Mouse (Mus musculus) ovary, postnatal 14 days (tissue): ENCODE data around the gene Arid3a.
"Not testable (repeated sequence)": the region's sequence is repeated elsewhere in the genome, so short reads cannot be mapped to it uniquely, and the experiment has no call there.

Source experiments
- DNase-seq: peaks from one replicate; pipeline ENCODE4 v3.0.0; 2022; ENCODE audit warnings: low spot score

Arid3a gene

DNA sequence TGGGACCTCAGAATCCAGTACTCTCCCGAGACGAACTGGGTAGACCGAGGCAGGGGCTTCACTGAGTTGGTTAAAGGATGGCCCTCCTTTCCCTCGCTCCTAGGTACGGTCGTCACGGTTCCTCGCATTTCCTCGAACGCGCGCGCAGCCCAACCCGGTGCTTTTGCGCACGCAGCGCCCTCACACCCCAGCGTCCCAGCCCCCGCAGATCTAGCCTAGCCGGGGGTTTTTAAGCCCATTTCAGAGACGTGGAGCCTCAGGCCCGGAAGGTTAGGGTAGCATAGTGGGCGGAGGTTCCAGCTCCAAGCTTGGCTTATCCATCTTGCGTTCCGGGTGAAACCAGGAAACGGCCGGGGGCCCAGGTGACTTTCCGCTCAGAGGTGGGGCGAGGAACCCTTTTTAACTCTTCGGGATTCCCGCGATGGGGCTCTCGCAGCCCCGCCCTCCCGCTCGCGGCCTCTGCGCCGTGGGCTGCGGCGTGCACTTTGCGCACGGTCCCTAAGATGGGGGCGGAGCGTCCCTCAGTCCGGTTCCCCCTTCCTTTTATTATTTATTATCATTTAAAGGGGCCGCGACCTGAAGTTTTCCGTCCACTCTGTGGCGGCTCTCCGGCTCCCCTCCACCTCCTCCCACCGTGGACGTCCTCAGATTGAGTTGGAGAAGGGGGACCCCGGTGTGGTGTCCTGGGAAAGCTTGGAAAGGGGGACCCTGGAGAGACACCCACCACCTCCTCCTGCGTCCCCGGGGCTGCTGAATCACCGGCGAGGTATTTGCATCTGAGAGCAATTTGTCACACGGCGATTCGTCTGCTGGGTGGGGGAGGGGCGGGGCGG is at the start of gene Arid3a:
Gene Arid3a, plus strand, starts transcription at position 553 of the 833 bp plus-strand sequence.
- DNase-seq: peak; percentile 83

DNA sequence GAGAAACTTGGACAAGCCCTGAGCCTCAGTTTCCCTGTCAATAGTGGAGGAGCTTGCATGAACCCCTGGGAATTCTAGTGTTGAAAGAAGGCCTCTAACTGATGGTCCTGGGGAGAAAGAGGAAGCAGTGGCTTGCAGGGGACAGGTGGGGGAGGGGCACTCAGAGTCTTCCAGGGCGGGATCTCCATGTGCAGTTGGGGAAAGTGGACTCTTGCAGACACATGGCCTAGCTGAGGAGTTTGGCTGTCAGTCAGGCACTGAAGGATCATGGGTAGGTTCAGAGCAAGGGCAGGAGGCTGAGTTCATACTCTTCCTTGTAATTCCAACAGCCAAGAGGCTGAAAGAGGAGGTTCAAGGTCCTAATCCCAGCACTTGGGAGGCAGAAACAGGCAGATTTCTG is 49.7 kb upstream of the Arid3a start:
- DNase-seq: no peak

DNA sequence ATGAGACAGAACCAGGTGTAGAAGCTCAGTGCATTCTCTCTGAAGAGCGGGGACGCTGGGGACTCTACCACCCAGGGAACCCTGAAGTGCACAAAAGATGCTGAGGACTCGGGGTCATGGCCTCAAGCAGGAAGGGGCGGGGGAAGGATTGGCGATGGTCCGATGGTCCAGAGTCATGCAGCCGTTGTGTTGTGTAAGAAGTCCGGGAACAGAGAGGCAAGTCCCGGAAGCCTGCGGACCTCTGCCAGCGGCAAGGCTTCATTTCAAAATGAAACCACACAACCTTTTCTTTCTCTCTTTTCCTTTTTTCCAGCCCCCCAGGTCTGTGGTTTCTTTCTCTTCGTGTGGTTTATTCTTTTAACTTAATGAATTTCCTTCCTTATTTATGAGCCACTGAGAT is 49.1 kb upstream of the Arid3a start:
- no peak for DNase-seq

DNA sequence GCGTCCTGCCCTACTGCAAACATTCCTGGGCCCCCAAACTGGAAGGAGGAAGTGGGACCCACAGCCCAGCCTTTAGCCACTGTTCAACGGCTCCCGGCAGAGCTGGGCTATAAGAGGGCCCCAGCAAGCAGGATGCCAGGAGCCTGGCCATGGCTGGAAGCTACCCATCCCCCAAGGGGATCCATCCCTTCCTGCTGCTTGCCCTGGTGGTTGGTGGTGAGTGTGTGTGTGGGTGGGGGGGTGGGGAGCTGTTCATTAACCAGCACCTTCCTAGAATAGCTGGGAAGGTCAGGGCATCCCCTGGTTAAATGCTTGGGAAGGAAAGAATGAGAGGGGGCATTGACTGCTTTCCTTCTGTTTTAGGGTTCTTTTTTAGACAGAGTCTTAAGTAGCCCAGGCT is 47.3 kb upstream of the Arid3a start:
- DNase-seq: no peak

DNA sequence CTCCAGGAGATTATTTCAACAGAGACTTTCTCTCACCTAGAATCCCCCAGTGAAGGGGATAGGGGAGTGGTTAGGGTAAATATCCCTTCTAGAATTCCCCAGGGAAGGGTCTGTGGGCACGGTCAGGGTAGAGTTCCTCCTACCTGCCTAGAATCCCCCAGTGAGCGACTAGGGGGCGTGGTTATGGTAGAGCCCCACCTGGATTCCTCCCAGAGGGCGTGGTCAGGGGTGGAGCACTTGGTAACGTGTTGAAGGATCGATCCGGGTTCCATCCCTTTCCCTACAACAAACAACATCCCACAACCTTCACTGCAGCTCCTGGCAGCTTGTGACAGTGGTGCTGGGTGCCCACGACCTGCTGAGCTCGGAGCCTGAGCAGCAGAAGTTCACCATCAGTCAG is 46.1 kb upstream of the Arid3a start:
- no peak for DNase-seq

DNA sequence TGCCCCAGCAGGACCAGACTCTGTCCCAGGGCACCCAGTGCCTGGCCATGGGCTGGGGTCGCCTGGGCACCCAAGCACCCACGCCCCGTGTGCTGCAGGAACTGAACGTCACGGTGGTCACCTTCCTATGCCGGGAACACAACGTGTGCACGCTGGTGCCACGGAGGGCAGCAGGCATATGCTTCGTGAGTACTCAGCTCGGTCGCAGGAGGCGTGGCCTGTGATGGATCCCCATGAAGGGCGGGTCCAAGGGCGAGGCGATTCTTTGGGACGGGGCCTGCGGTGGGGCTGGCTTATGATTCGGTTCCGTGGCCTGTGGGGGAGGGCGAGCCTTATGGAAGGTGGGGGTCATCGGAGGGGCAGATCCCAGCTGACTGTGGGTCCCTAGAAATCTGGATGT is 44.9 kb upstream of the Arid3a start:
- no peak for DNase-seq

DNA sequence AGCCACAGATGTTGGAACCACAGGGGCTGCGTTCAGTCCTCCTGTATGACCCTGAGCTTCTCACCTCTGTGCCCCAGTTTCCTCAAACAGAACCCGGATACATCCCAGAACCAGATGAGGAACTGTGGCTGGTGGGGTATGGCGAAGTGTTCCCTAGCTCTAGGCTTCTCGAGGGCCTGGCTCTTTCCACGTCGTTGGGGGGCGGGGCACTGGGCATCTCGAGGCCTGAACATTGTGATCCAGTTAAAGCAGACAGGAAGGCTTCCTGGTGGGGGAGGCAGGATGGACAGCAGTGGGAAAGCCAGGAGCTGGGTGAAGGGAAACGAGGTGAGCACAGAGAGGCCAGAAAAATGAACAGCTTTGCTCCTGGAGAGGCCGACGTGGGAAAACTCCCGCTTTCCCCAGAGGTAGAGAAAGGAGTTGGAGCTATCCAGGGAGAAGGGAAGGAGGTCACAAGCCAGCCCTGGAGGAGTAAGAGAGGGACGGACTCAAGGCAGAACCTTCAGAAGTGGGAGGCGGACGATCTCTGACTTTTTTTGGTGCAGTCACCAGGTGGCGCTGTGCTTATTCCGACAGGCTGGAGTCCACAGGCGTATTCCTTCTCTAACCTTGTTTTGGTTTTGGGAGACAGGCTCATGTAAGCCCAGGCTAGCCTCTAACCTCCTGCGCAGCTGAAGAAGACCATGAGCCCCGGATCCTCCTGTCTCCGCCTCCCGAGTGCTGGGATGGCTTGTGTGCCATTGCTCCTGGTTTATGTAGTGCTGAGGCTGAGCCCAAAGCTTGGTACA is 43.4 kb upstream of the Arid3a start:
- DNase-seq: peak; percentile 75

DNA sequence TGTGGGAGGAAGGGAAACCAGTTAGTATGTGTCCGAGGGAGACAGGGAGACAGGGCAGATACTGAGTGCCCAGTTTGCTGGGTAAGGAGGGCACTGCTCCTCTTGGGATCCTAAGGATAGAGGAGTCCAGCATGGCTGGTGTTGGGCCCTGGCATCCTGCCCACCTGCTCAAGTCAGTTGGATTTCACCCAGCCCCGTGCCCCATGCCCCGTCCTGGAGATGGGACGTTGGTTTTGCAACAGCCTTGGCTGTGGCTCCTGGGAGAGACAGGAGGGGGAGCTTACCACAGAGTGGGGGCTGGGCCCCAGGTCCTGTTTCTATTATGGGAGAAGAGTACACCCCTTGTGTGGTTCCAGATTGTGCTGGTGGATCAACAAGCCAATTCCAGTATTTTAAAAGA is 42.4 kb upstream of the Arid3a start:
- DNase-seq: peak; percentile 50

DNA sequence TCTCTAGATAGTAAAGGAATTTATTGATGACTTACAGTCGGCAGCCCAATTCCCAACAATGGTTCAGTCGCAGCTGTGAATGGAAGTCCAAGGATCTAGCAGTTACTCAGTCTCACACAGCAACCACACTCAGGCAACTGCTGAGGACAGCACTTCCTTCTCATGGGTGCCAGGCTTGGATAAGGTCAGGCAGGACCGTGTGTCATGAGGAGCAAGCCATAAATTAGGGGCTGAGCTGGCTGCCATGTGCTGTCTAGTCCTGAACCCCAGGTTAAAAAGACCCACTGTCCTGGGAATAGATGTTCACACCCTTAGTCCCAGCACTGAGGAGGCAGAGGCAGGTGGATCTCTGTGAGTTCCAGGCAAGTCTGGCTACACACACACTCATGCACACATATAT is 41.9 kb upstream of the Arid3a start:
- DNase-seq: not testable (repeated sequence)

DNA sequence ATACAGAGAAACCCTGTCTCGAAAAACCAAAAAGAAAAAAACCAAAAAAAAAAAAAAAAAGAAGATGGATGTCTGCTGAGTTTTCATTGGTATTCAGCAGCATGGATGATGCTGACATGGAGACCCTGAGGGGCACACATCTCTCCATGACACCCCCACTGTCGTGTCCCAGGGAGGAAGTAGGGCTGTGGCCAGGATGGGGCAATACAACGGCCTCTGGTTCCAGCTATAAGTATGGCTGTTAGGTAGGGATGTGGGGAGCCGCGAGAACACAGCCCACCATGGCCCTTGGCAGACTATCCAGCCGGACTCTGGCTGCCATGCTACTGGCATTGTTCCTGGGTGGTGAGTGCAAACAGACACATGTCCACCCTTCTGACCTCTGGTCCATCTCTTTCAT is 40.8 kb upstream of the Arid3a start, which contains the start of gene Elane:
Gene Elane, plus strand, starts transcription at position 194 of the 400 bp plus-strand sequence.
- no peak for DNase-seq

DNA sequence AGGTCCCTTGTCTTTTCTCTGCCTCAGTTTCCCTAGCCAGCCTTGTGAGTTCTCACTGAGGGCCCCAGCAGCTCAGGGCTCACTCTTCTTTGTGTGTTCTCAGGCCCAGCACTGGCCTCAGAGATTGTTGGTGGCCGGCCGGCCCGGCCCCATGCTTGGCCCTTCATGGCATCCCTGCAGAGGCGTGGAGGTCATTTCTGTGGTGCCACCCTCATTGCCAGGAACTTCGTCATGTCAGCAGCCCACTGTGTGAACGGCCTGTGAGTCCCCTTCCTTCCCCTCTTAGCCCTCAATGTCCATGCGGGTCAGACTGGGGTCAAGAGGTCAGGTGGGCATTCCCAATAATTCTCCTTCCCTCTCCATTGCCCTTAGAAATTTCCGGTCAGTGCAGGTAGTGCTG is 40.2 kb upstream of the Arid3a start:
- no peak for DNase-seq

DNA sequence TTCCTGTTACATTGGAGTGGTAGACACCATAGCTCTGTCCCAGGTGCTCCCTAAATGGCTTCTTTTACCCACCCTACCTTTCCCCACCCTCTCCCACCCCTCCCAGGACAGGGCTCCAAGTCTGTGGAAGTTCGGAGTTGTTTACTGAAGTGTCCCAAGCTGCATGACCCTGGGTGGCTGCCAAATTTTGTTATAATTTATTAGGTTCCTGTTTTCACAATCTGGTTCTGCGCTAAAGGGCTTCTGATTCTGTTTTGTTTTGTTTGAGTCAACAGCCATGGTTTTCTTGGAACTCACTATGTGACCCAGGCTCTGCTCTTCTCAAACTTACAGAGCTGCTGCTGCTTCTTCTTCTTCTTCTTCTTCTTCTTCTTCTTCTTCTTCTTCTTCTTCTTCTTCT is 37.5 kb upstream of the Arid3a start:
- DNase-seq: no peak

DNA sequence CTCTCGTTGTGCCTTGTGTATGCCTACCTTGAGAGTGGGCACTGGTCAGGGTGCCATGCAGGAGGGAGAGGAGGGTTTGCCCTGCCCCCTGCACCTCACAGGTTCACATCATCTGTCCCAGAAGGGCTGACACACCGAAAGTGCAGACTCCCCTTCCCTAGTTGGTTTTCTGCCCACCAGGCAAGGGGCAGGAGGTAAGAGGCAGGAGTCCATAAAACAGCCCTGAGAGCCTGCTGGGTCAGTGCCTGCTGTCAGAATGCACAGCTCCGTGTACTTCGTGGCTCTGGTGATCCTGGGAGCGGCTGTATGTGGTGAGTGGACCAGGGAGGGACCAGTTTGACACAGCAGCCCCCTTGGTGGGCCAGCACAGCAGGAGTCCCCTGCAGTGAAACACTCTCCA is 36.2 kb upstream of the Arid3a start, which contains the start of gene Cfd:
Gene Cfd, plus strand, starts transcription at position 184 of the 400 bp plus-strand sequence.
- no peak for DNase-seq

DNA sequence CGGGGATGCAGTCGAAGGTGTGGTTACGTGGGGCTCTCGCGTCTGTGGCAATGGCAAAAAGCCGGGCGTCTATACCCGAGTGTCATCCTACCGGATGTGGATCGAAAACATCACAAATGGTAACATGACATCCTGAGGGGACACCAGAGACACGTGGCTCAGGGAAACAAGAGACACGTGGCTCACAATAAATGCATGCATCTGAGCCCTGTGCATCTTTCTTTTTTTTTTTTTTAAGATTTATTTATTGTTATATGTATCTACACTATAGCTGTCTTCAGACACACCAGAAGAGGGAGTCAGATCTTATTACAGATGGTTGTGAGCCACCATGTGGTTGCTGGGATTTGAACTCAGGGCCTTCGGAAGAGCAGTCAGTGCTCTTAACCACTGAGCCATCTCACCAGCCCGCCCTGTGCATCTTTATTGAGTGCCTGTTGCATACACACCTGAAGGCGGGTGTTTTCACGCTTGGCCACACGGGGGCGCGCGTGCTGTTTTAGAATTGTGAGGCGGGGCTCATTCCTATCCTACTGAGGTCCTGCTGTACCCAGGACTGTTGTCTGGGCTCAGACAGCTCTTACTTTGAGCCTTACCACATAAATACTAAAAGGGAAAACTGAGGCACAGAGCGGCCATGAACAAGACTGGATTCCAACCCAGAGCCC is 34.3 kb upstream of the Arid3a start:
- DNase-seq: peak; percentile 75

DNA sequence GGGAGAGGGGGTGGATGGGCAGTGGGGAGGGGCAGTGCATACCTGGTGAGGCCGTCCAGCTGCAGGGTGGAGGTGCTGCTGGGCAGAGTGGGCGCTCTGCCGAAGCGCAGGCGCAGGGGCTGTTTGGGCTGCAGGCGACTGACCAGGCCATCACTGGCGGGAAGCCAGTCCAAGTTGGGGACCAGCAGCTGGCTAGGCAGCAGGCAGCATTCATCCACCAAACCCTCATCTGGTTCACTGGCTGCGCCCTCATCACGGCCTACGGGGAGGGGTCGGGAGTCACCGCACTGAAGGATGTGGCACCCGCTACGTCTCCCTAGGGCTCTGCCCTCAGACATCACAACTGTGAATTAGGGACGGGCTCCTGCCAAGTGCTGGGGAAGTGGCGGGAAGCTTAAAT is 30.5 kb upstream of the Arid3a start:
- DNase-seq: no peak

DNA sequence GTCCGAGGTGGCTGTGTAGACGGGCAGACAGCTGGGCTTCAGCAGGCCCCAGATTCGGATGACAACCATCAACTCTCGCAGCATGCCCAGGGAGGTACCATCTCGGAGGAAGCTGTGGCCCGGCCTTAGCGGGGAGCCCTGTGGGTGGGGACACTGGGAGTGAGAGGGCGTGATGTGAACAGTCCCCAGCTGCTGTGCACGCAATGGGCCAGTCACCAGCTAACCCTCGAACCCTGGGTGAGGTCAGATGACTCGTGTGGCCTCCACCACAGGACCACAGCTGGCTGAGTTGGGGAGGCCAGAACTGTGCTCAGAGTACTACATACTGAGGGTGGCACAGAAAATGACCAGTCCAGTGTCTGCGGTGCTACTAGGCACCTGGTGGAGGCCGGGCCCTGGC is 30.0 kb upstream of the Arid3a start:
- no peak for DNase-seq

DNA sequence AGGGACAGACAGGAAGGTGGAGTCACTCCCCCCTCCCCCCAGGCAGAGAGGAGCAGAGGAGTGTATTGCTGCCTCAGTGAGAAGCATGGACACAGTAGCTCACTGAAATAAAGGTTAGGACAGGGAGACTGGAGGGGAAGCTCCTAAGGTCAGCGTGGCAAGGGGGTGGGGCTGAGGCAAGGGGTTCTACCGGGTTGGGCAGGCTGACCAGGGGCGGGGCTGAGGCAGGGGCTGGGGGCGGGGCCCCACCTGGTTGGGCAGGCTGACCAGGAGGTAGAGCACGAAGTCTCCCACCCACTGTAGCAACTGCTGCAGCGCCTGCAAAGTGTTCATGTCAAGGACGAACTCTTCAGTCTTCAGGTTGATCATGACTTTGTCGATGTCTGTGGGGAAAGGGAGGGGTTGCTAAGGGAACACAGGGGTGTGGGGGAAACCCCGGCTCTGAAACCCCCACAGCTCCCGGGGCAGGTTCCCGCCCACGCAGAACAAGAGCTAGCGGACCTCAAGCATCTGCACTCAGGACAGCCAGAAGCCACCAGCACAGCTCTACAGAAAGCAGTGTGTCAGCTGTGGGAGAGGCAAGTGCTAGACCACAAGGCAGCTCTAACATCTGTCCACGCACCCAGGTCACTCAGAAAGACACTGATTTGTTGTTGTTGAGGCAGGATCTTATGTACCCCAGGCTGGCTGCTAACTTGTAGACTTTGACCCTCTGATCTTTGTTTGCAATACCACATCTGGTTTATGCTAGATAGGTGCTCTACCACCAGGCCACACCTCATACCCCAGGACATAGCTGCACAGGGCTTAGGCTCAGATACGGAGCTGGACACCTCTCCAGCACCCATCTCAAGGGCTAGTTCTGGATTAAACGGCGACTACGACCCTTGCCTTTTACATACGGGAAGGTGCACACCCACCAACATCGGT is 29.3 kb upstream of the Arid3a start:
- no peak for DNase-seq

DNA sequence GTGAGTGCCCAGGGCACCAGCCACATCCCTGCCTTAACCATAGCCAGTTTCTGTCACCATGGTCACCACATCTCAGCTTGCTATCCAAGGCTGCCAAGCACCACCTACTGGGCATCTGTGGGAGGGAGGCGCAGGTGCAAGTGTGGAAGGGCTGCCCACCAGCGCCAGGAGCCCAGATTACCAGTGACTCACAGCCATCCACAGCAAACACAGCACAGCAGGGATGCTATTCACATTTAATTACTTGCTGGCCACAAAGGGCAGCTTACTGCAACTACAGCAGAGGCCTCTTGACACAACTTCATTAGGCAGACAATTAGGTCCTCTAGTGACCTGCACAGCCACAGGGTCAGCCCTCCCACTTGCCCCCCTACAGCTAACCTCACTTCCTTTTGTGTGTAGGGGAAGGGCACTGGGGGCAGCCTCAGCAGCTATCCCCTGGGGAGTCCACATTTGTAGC is 25.9 kb upstream of the Arid3a start:
- no peak for DNase-seq

DNA sequence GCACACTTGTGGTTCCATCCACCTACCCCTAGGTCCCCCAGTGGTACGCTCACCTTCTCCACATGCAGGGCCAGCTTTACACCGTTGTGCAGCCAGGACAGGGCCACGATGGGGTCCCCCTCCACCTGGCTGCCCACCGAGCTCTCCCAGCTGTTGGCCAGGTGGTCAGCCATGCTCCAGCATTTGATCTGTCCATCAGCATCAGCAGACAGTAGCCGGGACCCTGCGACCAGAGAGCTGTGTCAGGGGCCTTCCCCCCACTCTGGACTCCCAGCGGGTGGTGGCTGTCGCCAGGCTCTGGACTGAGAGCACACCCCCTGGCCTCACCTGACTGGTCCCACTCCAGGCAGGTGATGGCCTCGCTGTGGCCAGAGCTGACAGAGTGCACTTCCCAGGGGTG is 20.1 kb upstream of the Arid3a start:
- DNase-seq: no peak

DNA sequence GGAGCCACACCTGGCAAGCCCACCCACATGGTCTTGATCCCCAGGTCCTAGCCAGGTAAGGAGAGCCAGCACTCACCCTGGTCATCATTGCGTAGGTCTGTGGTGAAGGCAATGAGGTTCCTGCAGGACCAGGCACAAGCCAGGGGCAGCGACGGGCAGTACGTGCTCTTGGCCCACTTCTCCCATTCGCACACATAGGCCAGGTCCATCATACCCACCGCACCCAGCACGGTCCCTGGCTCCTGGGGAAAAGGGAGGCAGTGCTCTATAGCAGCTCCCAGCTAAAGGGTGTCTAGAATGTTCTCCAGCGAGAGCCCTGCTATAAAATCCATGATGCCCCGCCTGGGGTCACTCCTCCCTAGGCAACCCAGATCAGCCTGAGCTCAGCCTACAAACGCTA is 19.4 kb upstream of the Arid3a start:
- no peak for DNase-seq
